Mouse (Mus musculus): ENCODE measurements around the gene Rsbn1. TPM values are rescaled to one million over a fixed set of nuclear protein-coding genes. Genes with fewer than 3 reads are reported as not detected.

The Rsbn1 gene
- polyA plus RNA-seq, 1 experiment from 2014 or later, result 11.6 TPM

DNA sequence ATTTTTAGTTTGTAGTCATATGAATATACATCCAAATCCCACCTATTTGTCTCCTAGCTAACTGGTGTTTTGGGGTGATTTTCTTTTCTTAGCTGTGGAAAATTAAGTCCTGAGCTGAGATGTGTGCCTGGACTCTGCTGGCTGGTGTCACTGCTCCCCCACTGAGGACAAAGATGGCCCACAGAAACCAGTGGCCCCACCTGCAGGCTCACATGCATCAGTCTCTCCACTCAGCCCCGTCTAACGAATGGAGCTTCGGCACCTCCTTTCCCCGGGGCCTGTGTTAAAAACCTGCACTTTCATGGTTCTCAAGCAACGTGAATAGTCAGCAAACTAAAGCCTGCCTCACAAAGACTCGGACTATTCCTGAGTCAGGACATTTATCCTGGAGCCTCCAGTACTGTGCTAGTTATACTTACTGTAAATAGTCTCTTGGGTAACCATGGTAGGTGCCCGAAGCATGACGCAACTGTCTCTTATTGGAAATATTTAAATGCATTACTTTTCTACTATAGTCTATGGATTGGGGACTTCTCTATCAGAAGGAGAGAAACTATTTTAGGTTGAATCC is 93.1 kb downstream of the Rsbn1 start:
- ATAC-seq (ENCODE audit: insufficient number of reproducible peaks, low FRiP score, low TSS enrichment, low read depth), result no peak

DNA sequence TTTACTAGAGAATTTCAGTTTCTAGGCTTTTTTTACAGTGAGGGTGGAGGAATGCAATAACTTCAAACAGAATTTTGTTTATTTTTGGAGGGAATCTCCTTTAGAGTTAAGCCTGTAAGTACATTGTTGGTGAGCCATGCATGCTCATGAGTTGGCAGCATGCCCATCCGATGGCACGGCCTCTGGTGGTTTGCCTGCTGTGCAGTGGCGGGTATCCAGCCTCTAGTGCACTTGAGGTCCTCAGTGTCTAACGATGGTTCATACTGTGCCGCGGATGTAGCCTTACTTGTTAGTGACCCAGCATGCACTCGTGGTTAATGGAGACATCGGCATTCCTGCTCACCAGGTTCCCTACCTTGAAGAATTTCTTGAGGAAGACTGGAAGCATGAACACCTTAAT is 93.6 kb downstream of the Rsbn1 start:
- ATAC-seq (ENCODE audit: insufficient number of reproducible peaks, low FRiP score, low TSS enrichment, low read depth), result no peak
- WGBS, result 78% methylated on average over 8 of the region's 8 CpGs
- H3K27me3 ChIP-seq, result no peaks in the 10 kb centered on the region
- peaks cover 50% of the 10 kb centered on the region for H3K36me3 ChIP-seq
- no peaks in the 10 kb centered on the region for H3K9me3 ChIP-seq (replicated peaks)
- H3K9ac ChIP-seq, result no peak overlapping the region
- H3K27ac ChIP-seq (replicated peaks), result no peak overlapping the region
- H3K4me3 ChIP-seq (replicated peaks), result no peak overlapping the region
- no peak overlapping the region for H3K4me2 ChIP-seq (replicated peaks)
- H3K4me1 ChIP-seq, result no peaks in the 10 kb centered on the region

More for the DNA sequence above, 93.1 kb downstream of the Rsbn1 start:
- H3K36me3 ChIP-seq, result peaks cover 54% of the 10 kb centered on the region
- no peaks in the 10 kb centered on the region for H3K9me3 ChIP-seq (replicated peaks)
- no peak overlapping the region for H3K27ac ChIP-seq (replicated peaks)
- H3K4me1 ChIP-seq, result no peaks in the 10 kb centered on the region
- H3K27me3 ChIP-seq, result no peaks in the 10 kb centered on the region
- WGBS, result 88% methylated on average over 8 of the region's 8 CpGs
- H3K9ac ChIP-seq, result no peak overlapping the region
- H3K4me2 ChIP-seq (replicated peaks), result no peak overlapping the region
- no peak overlapping the region for H3K4me3 ChIP-seq (replicated peaks)

DNA sequence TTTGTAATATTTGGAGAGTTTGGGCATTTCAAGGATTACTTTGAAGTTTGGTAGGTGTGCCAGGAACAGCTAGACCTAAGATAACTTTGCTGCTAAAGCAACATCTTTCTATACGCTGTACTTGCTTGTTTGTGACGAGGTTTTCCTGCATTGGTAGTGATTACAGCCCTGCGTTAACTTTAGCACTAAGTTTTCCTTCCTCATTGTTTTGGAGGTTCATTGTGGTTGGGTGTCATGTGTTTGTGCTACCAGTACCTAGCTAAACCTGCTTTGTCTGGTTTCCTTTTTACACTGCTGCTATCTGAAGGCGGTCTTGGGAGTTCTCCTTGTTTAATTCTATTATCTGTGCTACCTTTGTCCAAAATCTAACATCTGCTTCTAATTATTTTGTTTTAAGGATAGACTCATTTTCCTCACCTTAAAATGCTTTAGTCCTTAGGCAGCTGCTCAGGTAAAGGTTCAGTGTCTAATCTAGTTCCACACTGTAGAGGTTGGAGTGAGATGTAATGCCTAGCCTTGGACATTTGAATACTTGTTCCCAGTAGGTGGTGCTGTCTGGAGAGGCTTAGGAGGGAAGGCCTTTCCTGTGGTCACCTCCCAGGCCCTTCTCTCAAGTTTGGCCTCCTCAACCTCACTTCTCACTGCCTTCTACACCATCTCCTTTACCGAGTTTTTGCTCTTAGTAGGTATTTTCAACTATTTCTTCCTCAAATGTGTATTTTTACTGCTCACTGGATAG is 96.2 kb downstream of the Rsbn1 start:
- Histone ChIP-seq H3K9ac (no peak overlapping the region), H3K27me3 (no peaks in the 10 kb centered on the region), H3K4me3 (replicated peaks) (no peak overlapping the region), H3K36me3 (peaks cover 34% of the 10 kb centered on the region), H3K4me2 (replicated peaks) (no peak overlapping the region), H3K4me1 (no peaks in the 10 kb centered on the region), H3K27ac (replicated peaks) (no peak overlapping the region), H3K9me3 (replicated peaks) (no peaks in the 10 kb centered on the region)
- ATAC-seq (ENCODE audit: insufficient number of reproducible peaks, low FRiP score, low TSS enrichment, low read depth), result no peak
- 85% methylated on average over 5 of the region's 5 CpGs for WGBS

DNA sequence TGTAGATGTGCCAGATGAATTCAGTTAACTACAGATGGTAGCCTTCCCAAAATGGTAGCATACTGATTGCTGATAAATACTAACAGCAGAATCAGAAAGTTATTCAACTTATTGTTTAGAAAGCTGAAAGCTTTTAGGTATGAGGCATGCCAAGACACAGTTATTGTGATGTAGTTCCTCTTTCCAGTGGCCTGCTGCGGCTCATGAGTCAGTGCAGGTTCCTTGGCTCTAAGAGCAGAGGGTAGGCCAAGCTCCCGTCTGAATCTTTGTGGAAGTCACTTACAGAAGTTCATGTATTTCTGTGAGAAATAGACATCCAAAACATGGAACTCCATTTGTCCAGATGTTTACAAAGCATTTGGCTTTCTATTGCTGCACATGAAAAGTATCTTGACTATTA is 98.1 kb downstream of the Rsbn1 start:
- ATAC-seq (ENCODE audit: insufficient number of reproducible peaks, low FRiP score, low TSS enrichment, low read depth), result no peak
- H3K4me2 ChIP-seq (replicated peaks), result no peak overlapping the region
- H3K27me3 ChIP-seq, result no peaks in the 10 kb centered on the region
- H3K36me3 ChIP-seq, result peaks cover 28% of the 10 kb centered on the region
- H3K4me3 ChIP-seq (replicated peaks), result no peak overlapping the region
- H3K27ac ChIP-seq (replicated peaks), result no peak overlapping the region
- 88% methylated on average over 2 of the region's 2 CpGs for WGBS
- H3K9me3 ChIP-seq (replicated peaks), result no peaks in the 10 kb centered on the region
- H3K4me1 ChIP-seq, result no peaks in the 10 kb centered on the region
- no peak overlapping the region for H3K9ac ChIP-seq

Other genes starting within 250 kb of the Rsbn1 start
- gene Olfml3, start 176.1 kb upstream of the Rsbn1 start, polyA plus RNA-seq (2015; fragmentation: Nextera tagmentation; extraction: Ambion mirVana), result 70.8 and 79.0 TPM in 2 replicates
- gene Gm10964, start 174.8 kb upstream of the Rsbn1 start, polyA plus RNA-seq (2015; fragmentation: Nextera tagmentation; extraction: Ambion mirVana), result not detected in 2 replicates
- 12.4 TPM in 2 replicates for gene Hipk1, start 122.6 kb upstream of the Rsbn1 start, polyA plus RNA-seq (2015; fragmentation: Nextera tagmentation; extraction: Ambion mirVana)
- gene Dclre1b, start 104.7 kb upstream of the Rsbn1 start, polyA plus RNA-seq (2015; fragmentation: Nextera tagmentation; extraction: Ambion mirVana), result 26.8 and 27.3 TPM in 2 replicates
- gene Ap4b1, start 104.6 kb upstream of the Rsbn1 start, polyA plus RNA-seq (2015; fragmentation: Nextera tagmentation; extraction: Ambion mirVana), result 22.2 and 23.4 TPM in 2 replicates
- gene Gm43064, start 104.5 kb upstream of the Rsbn1 start, polyA plus RNA-seq (2015; fragmentation: Nextera tagmentation; extraction: Ambion mirVana), result 0.84 and 1.1 TPM in 2 replicates
- gene Bcl2l15, start 81.5 kb upstream of the Rsbn1 start, polyA plus RNA-seq (2015; fragmentation: Nextera tagmentation; extraction: Ambion mirVana), result 0.18 TPM in 1 of 2 replicates, not detected in the other
- gene Ptpn22, start 54.3 kb upstream of the Rsbn1 start, polyA plus RNA-seq (2015; fragmentation: Nextera tagmentation; extraction: Ambion mirVana), result 1.3 and 1.8 TPM in 2 replicates
- 36.0 and 37.5 TPM in 2 replicates for gene Phtf1, start 54.0 kb downstream of the Rsbn1 start, polyA plus RNA-seq (2015; fragmentation: Nextera tagmentation; extraction: Ambion mirVana)